Mouse (Mus musculus): ENCODE measurements around the gene Amph.

The Amph gene

DNA sequence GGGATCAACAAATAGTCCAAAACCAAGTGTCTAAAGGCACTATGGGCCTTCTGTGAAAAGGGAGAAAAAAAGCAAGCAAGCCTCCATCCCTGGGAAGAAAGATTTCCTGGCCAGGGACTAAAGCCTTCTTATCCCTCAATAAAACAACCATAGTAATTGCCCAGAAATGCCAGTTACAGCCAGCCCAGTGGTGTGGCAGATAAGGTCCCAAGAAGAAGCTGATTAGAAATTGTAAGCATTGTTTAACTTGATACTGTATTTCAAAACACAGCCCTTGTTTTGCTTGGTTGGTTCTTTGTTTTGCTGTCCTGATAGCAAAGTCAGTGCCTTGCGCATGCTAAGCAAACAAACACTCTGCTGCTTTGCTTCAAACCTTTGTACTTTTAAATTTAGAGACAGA lies 191.8 kb downstream of the Amph start:
- DNase-seq (ENCODE audit: inconsistent ontology term): no peak

DNA sequence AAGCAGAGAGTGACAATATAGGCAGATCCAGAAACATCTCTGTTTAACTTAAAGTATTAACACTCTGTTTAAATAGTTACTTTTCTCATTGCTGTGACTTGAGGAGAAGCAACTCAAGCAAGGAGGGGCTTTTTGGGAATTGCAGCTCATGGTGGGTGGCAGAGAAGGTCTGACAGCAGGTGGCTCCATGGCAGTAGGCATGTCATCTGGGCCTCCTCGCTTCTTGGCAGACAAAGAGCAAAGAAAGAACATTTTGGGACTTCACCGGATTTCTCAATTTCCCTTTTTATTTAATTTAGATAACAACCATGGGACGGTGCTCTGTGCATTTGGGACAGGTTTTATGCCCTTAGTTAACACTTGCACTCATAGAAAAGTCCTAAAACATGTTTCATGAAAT lies 195.8 kb downstream of the Amph start:
- DNase-seq (ENCODE audit: inconsistent ontology term): no peak

DNA sequence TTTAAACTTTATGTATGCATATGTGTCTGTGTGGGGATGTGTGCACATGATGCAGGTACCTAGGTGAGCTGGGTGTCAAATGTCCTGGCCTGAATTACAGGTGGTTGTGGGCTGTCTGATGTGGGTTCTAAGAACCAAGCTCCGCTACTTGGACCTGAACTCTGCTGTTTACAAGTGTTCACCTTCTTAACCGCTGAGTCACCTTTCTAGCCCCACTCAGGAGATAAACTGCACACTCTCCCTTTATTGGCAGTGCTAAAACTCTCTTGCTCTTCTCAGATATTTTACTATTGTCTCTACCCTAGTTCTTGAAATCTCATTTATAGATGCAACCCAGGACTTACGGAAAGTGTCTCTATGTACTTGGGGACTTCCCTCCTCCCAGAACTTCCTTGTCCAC lies 199.5 kb downstream of the Amph start:
- DNase-seq (ENCODE audit: inconsistent ontology term): no peak

DNA sequence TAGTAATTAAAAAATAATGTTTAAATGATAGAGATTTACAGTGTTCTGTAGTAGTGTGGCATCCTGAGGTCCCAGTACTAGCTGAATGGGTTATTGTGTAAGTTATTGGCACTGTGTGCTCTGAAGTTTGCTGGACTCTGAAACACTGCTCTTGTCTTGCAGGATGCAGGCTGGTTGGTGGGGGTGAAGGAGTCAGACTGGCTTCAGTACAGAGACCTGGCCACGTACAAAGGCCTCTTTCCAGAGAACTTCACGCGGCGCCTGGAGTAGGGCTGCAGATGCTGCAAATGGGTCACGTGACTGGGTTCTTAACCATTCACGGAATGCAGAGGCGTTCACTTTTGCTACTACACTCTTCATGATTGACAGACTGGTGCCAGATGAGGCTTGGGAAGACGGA lies 201.6 kb downstream of the Amph start:
- DNase-seq (ENCODE audit: inconsistent ontology term): no peak

DNA sequence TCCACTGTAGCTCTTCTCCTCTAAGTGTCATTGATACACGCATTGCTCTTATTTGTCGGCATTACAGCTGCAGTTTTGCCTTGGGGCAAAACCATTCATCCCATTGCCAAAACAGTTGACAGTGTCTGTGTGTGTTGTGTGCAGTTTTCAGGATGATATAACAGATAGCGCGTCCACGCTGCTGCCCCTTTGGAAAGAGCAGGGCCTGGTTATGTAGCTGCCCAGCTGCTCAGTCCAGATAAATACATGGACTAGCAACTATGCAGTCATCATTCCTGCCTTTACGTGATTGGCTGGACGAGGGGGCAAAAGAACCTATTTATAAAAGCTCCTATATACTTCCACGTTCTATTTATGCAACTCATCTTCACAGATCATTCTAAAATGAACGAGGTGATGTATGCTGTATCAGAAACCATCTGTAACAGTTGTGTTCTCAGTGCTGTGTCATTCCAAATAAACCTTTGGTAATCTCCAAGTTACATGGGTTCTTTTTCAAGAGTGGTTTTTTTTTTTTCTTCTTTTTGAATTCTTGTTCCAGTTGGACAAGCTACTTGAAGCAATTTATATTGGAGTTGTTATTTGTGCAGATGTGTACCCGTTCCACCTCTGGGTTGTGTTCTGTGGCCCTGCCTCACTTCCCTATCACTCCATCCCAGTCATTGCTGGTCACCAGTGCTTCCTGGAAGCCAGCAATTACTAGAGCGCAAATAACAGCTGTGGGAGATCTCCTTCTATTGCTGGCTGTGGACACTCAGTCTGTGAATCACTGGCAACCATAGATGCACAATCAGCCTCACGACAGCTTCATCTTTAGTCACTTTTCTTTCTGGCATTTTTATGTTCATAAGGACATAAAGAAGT lies 202.7 kb downstream of the Amph start:
- DNase-seq (ENCODE audit: inconsistent ontology term): peak; percentile 35

DNA sequence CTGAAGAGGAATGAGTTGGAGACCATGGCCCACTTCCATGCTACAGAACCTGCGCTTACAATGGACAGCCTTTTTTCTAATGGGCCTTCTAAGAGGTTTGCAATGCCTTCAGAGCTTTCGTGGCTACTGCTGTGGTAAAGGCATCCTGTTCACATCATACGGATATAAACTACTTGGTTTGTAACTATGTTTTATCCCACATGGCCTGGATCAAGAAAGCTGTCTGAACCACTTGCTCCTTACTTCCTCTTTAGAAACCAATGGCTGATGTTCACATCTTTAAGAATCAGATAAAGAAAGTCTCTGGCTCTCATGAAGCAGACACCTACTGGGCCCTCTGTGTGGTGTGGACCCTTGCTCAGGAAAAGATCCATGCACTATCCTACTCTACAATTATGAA lies 204.1 kb downstream of the Amph start:
- no peak for DNase-seq (ENCODE audit: inconsistent ontology term)

DNA sequence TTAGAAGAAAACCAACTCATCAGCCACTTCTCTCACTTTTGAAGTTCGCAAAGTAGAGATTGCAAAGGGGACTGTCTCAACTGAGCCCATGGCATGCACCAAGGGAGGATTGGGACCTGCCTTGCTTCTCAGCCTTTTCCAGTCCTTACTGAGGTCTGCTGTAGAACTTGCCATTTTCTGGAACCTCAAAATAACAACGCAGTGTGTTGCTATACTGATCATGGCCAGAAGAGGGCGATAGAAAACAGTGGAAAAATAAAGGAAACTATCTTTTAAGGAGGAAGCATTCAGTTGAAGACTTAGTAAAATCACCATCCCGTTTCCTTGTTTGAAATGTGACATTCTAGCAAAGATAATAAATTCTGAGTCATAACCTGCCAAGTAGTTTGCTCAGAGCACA lies 210.5 kb downstream of the Amph start:
- DNase-seq (ENCODE audit: inconsistent ontology term): peak; percentile 34

DNA sequence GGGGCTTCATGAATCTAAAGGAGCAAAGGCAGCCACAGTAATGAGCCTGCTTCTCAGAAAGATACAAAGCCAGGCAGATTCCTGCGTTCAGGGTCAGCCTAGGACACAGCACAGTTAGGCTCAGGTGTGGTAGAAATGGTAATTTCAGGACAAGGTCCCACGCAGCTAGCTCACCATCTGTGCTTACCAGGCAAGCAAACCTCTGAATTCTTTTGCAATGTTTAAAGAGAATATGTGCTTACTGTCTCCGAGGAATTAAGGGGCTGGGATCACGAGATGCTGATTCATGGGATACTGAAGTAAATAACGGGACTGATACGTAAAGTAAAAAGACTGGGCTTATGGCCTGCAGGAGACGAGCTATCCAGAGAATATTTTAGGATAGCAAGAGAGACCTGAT lies 212.6 kb downstream of the Amph start:
- DNase-seq (ENCODE audit: inconsistent ontology term): no peak

DNA sequence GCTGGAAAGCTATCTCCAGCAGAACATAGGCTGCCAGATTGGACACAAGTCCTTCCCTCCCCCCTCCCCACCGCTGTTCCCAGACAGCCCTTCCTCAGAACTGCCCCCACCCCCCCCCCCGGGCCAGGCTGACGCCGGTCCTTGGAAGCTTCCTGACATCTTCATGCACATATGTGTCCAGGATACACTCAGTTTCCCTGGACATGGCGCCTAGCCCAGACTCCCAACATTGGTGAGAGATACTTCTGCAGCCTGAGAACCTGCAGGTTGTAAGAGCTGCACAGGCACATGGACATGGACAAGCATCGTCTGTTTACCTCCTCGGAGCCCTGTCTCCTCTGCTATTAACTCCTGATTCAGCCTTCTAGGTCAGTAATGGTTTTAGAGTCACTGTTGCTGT lies 213.1 kb downstream of the Amph start:
- DNase-seq (ENCODE audit: inconsistent ontology term): no peak

DNA sequence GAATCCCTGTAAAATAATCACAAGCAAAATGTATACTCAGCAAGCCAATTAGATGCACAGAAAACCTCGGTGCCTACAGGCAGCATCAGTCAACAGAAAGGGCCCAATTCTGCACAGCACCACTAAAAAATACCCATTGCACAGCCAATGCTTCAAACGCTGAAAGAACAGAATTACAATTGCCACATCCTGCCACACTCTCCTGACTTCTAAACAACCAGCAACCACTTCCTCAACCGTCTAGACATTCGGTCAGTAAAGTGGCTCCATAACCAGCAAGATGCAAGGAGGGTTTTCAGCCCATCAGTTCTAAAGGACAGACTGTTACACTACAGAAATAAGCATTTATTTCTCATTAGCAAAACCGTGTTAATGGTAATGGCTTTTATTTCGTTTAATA lies 214.1 kb downstream of the Amph start:
- DNase-seq (ENCODE audit: inconsistent ontology term): no peak

DNA sequence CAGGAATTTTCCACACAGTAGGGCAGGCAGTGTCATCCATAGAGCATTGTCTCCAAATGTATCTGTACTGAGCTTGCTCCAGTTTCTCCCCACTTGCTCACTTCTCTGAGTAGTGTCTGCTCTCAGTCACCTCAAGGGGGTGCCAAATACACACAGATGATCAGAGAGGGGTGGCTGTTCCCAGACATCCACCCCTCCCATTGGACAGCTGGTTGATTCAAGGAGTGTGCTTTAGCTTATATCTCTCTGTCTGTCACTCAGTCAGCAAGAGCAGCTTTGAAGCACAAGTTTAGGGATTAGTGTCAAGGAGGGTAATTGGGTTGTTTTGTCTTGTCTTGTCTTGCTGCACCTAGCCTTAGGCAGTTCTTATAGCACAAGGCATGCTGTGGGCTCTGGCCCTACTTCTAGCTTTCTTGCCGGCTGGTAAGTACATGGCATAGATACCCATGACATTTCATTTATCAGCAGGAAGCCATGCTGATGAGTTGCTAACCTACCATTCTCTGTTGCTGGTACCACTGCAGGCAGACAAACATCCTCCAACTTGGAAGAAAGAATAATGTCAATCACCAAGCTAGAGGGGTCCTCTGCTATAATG lies 229.8 kb downstream of the Amph start:
- peak; percentile 71 for DNase-seq (ENCODE audit: inconsistent ontology term)

DNA sequence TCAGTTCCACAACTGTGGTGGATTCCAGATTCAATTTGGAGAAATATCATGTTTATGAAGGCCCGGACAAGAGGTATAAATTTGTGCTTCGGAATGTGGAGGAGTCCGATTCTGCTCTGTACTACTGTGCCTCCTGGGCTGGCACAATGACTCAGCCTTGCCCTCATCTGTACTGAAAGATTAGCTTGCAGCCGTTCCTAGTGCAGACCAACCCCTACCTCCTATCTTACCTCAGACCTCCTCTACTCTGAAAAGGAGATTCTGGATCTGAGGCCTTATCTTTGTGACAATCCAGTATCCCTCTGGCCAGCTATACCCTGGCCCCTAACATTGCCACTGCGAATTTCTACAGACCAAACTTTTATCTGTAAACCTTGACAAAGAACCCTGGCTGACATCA lies 230.3 kb downstream of the Amph start:
- no peak for DNase-seq (ENCODE audit: inconsistent ontology term)

DNA sequence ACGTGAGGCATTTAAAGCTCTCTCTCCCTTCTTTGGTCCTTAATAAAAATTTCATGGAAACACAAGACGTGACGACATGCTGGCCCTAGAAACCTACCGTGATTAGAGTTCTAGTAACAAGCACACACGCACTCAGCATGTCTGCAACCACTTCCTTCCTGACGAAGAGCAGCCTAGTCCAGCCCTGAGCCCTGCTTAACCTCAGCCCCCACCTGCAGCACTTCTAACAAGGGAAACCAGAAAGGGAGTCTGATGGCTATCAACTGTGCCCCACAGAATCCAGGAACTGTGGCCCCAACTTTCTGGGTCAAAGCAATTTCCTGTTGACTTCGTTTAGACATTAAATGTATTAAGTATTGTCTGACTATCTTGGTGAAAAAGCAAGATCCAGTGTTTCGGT lies 234.3 kb downstream of the Amph start:
- DNase-seq (ENCODE audit: inconsistent ontology term): no peak

DNA sequence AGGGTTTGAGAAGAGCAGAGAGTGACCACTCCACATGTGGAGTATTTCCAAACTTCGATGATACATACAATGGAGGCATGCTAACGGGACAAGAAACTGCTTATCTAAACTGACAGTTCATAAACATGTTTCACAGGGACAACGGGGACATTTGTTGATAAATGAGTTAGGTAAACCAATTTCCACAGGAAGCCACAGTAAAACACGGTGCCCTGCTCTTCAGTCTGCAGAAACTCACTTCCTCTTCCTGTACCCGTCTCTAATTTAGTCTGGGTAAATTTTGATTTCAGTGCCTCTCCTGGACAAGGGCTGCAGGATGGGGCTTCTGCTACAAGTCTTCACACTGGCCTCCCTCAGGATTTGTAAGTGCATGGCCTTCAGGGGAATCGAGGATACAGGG lies 242.0 kb downstream of the Amph start:
- DNase-seq (ENCODE audit: inconsistent ontology term): no peak

DNA sequence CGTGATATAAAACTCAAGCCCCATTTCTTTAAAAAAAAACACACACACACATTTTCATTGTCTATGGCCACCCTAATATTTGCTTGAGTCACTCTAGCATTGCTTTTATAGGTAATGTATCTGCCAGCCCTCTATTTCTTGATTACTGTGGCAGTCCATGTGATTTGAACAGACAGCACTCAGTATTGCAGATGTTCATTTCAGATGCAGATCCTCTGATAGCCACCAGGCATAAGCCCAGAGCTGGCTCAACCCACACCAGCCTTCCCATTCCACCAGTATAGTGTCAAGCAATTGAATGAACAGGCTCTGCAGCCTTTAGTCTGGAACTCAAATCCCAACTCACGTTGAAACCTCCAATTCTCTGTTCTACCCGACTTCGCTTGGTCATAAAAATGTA lies 246.8 kb downstream of the Amph start:
- DNase-seq (ENCODE audit: inconsistent ontology term): no peak

DNA sequence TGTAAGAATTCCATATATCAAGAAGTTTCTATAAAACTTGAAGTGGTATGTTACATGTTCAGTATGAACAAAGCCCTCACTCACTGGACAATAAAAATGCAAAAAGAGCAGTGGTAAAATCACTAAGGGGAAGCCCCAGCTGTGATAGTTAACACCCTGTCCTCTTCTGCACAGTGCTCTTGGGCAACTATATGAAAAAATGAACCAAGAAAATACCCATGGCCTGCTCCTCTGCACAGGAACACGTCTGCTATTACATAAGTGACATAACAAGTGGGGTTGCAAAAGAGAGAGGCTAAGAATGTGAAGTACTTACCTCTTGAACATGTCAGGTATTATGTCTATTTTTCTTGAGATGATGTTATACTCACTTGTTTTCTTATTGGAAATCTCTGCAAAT lies 247.5 kb downstream of the Amph start:
- no peak for DNase-seq (ENCODE audit: inconsistent ontology term)
